Mouse (Mus musculus) testis, adult 2 months (tissue): ENCODE measurements around the gene Stpg3. TPM values are rescaled to one million over a fixed set of nuclear protein-coding genes. Genes with fewer than 3 reads are reported as not detected.

Experiments used
- H3K27ac ChIP-seq: fragments of 200-500 bp; 2 replicates; pipeline ENCODE4 v1.5.1; 2012; ENCODE audit warnings: low read depth, low read length; ENCODE audit not compliant: control insufficient read depth, insufficient read depth
- H3K27me3 ChIP-seq: fragments of 200-500 bp; 2 replicates; pipeline ENCODE4 v1.6.1; 2012; ENCODE audit warnings: mild to moderate bottlenecking, low read length, moderate library complexity; ENCODE audit not compliant: control insufficient read depth, insufficient read depth
- H3K36me3 ChIP-seq: fragments of 200-500 bp; 2 replicates; pipeline ENCODE4 v1.6.1; 2012; ENCODE audit warnings: mild to moderate bottlenecking, low read length; ENCODE audit not compliant: control insufficient read depth, insufficient read depth
- H3K4me1 ChIP-seq: fragments of 200-500 bp; 2 replicates; pipeline ENCODE4 v1.6.1; 2012; ENCODE audit warnings: low read length; ENCODE audit not compliant: control insufficient read depth, insufficient read depth
- H3K4me3 ChIP-seq: fragments of 200-500 bp; 2 replicates; pipeline ENCODE4 v1.5.1; 2012; ENCODE audit warnings: low read depth, mild to moderate bottlenecking, low read length, moderate library complexity, mixed read lengths; ENCODE audit not compliant: control insufficient read depth
- CTCF ChIP-seq: fragments of 200-500 bp; IDR thresholded peaks from 2 replicates; pipeline ENCODE4 v1.5.1; 2012; ENCODE audit warnings: low read depth, mild to moderate bottlenecking, inconsistent platforms, low read length, moderate library complexity; ENCODE audit not compliant: control insufficient read depth, insufficient read depth, insufficient replicate concordance
- POLR2A ChIP-seq: fragments of 200-500 bp; IDR thresholded peaks from 2 replicates; pipeline ENCODE4 v1.6.1; 2012; ENCODE audit warnings: low read depth, mild to moderate bottlenecking, inconsistent platforms, low read length, moderate library complexity; ENCODE audit not compliant: control insufficient read depth
- polyA plus RNA-seq: library from polyadenylated mRNA; depleted of rRNA; stranded (reverse); fragments of >200 nt; gene quantifications from 2 replicates; pipeline ENCODE4 v1.2.3, GENCODE M21; 2012

Gene Stpg3
- polyA plus RNA-seq, 1 experiment, result 247 TPM

GRCm38 (mm10) chr2:25187841-25188240 is 26.6 kb downstream of the Stpg3 start:
- no peak overlapping the region for H3K27ac ChIP-seq
- H3K4me1 ChIP-seq, result peaks cover 12% of the 10 kb centered on the region
- no peaks in the 10 kb centered on the region for H3K36me3 ChIP-seq
- H3K27me3 ChIP-seq, result no peaks in the 10 kb centered on the region
- TF ChIP-seq POLR2A (no peak), CTCF (no peak)
- no peak overlapping the region for H3K4me3 ChIP-seq

- Histone ChIP-seq H3K27ac (no peak overlapping the region), H3K4me1 (peaks cover 17% of the 10 kb centered on the region), H3K4me3 (no peak overlapping the region), H3K27me3 (no peaks in the 10 kb centered on the region), H3K36me3 (no peaks in the 10 kb centered on the region)
- no peak for TF ChIP-seq POLR2A
- no peak for TF ChIP-seq CTCF
Measured at GRCm38 (mm10) chr2:25186575-25186930, 27.9 kb downstream of the Stpg3 start.

- TF ChIP-seq POLR2A, result no peak
- no peak for TF ChIP-seq CTCF
- Histone ChIP-seq H3K36me3 (no peaks in the 10 kb centered on the region), H3K27me3 (no peaks in the 10 kb centered on the region), H3K4me3 (peak overlapping the region; percentile 47), H3K27ac (no peak overlapping the region), H3K4me1 (peaks cover 22% of the 10 kb centered on the region)
Measured at GRCm38 (mm10) chr2:25185625-25186574, 28.5 kb downstream of the Stpg3 start.

GRCm38 (mm10) chr2:25184496-25184895 is 29.9 kb downstream of the Stpg3 start:
- TF ChIP-seq POLR2A, result no peak
- no peak for TF ChIP-seq CTCF
- H3K27ac ChIP-seq, result no peak overlapping the region
- H3K4me1 ChIP-seq, result peaks cover 29% of the 10 kb centered on the region
- no peaks in the 10 kb centered on the region for H3K36me3 ChIP-seq
- no peak overlapping the region for H3K4me3 ChIP-seq
- no peaks in the 10 kb centered on the region for H3K27me3 ChIP-seq

- TF ChIP-seq CTCF (no peak), POLR2A (no peak)
- H3K4me3 ChIP-seq, result no peak overlapping the region
- H3K27me3 ChIP-seq, result no peaks in the 10 kb centered on the region
- H3K4me1 ChIP-seq, result peaks cover 29% of the 10 kb centered on the region
- H3K27ac ChIP-seq, result no peak overlapping the region
- H3K36me3 ChIP-seq, result no peaks in the 10 kb centered on the region
Measured at GRCm38 (mm10) chr2:25183336-25183735, 31.1 kb downstream of the Stpg3 start.

GRCm38 (mm10) chr2:25182664-25183063 is 31.8 kb downstream of the Stpg3 start:
- no peaks in the 10 kb centered on the region for H3K27me3 ChIP-seq
- no peak for TF ChIP-seq POLR2A
- TF ChIP-seq CTCF, result no peak

GRCm38 (mm10) chr2:25181891-25182397 is 32.5 kb downstream of the Stpg3 start:
- H3K36me3 ChIP-seq, result no peaks in the 10 kb centered on the region
- H3K27me3 ChIP-seq, result no peaks in the 10 kb centered on the region
- TF ChIP-seq POLR2A, result no peak
- no peak for TF ChIP-seq CTCF
- H3K27ac ChIP-seq, result no peak overlapping the region
- peak overlapping the region; percentile 82 for H3K4me3 ChIP-seq
- H3K4me1 ChIP-seq, result peaks cover 29% of the 10 kb centered on the region

More at GRCm38 (mm10) chr2:25182664-25183063, 31.8 kb downstream of the Stpg3 start:
- no peak overlapping the region for H3K4me3 ChIP-seq
- no peaks in the 10 kb centered on the region for H3K36me3 ChIP-seq
- H3K4me1 ChIP-seq, result peaks cover 29% of the 10 kb centered on the region
- H3K27ac ChIP-seq, result no peak overlapping the region
